Mouse (Mus musculus) lung, adult 18-20 months (tissue): Measurements from ENCODE around the gene Pced1a.

Source experiments
- DNase-seq, 2 experiments: peaks; one replicate each; pipeline ENCODE4 v3.0.0; 2022; ENCODE audit warnings: mixed read lengths in 2 of 2

The Pced1a gene

DNA sequence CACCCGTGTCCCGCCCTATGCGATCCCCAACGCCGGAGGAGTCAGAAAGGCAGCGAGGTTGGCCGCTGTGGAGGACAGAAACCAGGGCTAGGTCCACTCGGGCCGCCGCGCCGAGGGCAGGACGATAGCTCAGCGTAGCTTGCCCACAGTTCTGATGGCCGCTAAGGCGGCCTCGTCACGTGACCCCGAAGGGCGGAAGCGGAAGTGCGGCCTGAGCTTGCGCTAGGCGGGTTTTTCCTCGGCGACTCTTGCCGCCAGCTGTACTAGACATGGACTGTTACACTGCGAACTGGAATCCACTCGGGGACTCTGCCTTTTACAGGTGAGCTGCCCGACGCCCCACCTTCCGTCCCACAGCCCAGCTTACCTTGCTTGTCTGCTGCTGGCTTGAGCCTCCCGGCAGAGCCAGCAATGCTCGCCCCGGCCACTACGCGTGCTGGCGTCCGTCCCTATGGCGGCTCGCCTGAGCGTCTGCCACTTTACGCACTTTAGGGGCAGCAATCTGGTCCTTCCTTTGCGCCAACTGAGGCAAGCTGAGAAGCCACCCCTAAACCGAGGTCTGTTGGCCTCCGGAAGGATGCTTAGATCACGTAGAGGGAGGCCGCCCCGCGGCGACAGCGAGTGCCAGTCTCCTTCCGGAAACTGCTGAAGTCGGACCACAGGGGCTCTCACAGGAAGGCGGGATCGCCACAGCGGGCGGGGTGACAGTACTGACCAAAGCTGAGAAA lies at the start of gene Pced1a, which contains the start of gene Vps16:
Gene Pced1a, minus strand, starts transcription at position 576 of the 728 bp plus-strand sequence.
Gene Vps16, plus strand, starts transcription at position 214 of the 728 bp plus-strand sequence.
- DNase-seq = peak; percentile 93

DNA sequence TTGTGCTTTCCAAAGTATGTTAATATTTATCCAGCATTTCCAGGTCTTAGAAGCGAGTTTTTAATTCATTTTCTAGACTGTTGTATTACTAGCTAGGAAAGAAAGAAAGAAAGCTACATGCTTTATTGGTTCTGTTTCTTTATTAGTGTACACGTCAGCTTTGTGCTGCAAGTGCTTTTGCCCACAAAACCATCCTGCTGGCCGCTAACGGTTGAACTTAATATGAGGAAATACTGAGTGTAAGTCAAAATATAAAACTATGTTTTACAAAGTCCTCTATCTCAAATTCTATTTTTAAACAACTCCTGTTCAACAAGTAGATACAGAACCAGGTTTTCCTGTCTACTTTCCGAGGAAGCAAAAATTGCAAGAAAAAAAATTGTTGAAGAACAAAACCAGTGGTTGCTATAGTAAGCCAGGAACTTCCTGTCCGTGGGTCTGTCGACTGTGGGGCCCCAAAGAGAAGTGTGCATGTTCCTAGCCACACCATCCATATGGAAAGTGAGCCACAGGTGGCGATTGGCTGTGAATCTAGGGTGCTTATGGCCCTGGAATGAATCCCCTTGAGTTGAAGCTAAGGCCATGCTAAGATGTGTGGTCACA lies 48.5 kb upstream of the Pced1a start:
- no peak for DNase-seq

DNA sequence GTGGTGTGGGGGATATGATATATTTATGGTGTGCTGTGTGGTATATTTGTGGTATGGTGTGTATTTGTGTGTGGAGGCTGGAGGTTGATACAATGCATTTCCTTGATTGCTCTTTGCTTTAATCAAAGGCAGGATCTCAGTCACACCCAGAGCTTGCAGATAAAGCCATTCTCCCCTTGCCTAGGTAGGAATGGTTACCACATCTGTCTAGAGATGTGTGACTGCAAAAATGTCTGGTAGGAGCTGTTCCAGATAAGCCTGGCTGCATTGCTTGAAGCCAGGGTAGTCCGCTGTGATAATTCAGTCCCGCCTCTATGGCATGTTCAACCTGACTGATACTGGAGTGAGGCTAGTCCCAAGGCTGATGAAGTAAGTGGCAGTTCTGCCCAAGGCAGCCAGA lies 45.4 kb upstream of the Pced1a start:
- DNase-seq = no peak

GRCm38 (mm10) chr2:130469366-130469765 lies 44.9 kb upstream of the Pced1a start:
- no peak for DNase-seq

GRCm38 (mm10) chr2:130466438-130466837 lies 41.9 kb upstream of the Pced1a start:
- no peak for DNase-seq

DNA sequence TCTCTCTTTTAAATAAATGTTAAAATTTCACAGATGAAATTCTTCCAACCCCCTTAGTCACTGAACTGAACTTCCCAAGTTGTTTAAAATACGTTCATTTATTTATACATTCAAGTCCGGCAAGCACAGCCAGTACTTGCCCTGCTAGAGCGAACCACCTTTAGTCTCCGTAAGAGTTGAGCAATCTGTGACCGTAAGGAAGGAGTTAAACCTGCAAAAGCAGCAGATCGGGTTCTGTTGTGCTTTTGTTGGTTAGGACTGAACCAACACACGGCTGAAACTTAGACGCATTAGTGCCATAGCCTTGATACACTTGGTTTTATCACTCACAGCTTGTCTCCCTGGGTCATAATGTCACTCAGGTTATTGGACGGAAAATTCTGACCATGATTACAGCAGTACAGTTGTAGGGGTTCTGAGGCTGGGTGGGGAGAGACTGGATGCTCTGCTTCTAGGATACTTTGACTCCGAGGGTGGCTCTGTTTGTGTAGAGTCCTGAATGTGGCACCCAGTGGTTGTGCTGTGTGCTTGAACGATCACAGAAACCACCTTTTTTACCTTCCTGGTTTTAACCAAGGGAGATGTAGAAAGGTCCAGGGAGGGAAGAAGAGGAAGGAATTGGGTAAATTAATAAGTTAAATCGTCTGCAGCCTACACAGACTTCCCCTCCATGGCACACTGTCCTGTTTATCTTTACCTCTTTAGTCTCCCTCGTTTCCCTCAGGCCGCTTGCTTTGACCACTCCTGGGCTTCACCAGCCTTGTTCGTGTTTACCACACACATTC lies 37.0 kb upstream of the Pced1a start:
- no peak for DNase-seq

DNA sequence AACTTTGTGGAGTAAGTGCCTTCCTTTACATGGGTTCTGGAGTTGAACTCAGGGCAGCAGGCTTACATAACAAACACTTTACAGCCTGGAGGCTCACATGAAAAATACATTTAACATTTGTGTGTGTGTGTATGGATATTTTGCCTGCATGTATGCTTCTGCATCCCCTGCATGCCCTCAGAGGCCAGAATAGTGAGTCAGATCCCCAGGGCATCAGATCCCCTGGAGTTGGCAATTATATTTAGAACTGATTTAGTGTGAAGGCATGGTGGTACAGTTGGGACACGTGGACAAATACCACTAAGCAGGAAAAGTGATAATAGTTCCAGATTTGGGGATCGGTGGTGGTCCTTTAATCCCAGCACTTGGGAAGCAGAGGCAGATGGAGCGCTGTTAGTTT lies 35.1 kb upstream of the Pced1a start:
- DNase-seq = no peak

DNA sequence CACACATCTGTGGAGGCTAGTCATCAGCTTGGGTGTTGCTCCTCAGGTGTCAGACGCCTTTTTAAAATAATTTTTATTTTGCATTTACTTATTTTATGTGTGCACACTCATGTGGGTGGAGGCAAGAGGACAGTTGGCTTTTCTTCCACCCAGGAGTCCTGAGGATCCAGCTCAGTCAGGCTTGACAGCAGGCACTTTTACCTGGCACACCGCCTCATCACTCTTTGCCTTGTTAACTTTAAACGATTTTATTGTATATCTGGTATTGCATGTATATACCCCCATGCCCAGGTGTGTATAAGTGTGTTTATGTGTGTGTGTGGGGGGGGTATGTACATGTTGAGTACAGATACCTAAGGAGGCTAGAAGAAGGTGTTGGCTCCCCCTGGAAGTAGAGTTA lies 33.4 kb upstream of the Pced1a start:
- no peak for DNase-seq

- DNase-seq = no peak
Observed at GRCm38 (mm10) chr2:130454748-130455370, 30.4 kb upstream of the Pced1a start.

GRCm38 (mm10) chr2:130453421-130453820 lies 28.9 kb upstream of the Pced1a start:
- no peak for DNase-seq

- DNase-seq = no peak
Observed at GRCm38 (mm10) chr2:130452266-130452665, 27.8 kb upstream of the Pced1a start.

GRCm38 (mm10) chr2:130451727-130452090 lies 27.2 kb upstream of the Pced1a start:
- DNase-seq = no peak

DNA sequence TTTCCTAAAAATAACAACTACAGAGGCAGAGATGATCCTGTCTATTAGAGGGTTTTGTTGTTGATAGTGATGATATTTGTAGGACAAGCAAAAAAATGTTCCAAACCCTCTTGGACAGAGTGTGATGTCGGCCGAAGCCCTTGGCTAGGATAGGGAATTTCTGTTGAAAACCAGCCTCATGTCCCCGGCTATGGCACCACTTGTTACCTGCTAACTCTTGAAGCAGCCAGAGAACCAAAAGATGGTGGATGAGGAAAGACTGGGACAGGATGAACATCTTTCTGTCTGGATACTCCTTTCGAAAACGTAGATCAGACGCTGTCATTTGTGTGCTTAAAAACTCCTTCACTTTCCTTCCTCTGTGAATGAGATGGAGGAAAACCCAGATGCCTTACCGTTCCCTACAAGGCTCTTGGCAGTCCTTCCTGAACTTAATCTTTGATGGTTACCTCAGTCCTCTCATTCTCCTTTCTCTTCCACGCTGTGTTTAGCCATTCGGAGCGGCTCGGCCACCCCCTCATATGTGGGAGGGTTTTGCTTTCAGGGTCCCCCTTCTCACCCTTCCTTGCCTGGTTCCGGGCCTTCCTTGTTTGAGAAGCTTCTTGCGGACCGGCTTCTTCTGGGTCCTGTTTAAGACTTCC lies 26.7 kb upstream of the Pced1a start:
- no peak for DNase-seq

GRCm38 (mm10) chr2:130450434-130450796 lies 25.9 kb upstream of the Pced1a start:
- DNase-seq = peak; percentile 71 to 75

DNA sequence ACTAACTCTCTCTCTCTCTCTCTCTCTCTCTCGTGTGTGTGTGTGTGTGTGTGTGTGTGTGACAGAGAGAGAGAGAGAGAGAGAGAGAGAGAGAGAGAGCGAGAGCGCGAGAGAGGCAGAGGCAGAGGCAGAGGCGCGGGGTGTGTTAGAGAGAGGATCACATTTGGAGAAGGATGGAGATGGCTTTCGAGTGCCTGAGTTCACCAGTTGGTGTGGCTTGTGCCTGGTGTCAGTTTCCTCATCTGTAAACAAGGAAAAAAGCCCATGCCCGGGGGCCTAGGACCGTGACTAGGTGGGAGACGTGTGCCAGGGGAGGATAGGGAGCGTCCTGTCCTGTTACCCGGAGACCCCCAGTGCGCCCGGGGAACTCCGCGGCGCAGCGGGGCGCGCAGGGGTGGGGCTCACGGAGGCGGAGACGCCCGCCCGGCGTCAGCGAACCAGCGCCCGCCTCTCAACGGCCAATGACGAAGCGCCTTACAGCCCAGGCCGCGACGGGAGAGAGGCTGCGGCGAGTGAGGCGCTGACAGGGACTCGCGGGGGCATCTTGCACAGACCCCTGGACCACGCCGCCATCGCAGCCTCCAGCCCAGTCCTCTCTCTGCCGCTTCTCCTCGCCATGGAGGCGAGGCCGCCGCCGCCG lies 25.4 kb upstream of the Pced1a start, which contains the start of gene Ptpra:
Gene Ptpra, plus strand, starts transcription at position 485 of the 640 bp plus-strand sequence.
- DNase-seq = peak; percentile 89 to 90

DNA sequence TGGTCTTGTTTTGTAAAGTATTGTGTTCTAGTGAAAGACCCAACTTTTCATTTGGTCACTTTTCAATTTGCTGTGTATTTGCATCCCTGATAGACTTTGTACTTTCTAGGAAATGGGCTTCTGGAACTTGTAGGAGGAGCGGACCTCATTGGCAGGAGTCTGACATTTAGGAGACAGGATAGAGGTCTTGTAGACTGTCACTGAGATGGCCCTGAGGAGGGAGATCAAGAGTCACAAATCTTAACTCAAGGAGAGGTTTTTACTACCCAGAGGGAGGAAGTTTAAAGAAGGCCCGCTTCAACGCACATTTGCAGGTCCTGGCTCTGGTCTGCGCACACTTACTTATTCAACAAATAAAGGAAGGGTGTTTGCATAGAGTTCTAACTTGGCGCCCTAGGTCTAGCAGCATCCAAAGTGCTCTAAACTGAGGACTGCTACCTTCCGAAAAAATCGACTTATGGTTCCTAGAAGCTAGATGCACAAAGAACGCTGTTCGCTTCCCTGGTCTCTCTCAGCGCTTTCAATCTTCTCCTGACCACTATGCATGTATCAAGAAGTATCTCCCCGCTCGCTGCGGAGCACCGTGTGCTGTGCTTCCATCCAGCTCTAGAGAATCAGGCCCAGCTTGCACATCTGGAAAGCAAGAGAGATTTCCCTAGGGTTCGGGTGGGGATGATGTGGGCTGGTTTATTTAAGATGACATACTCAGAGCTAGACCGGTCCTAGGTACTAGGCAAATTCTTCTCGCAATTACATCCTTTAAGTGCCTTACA lies 24.7 kb upstream of the Pced1a start:
- DNase-seq = no peak

- no peak for DNase-seq
Observed at GRCm38 (mm10) chr2:130448449-130448848, 23.9 kb upstream of the Pced1a start.

GRCm38 (mm10) chr2:130442162-130442561 lies 17.7 kb upstream of the Pced1a start:
- DNase-seq = no peak

DNA sequence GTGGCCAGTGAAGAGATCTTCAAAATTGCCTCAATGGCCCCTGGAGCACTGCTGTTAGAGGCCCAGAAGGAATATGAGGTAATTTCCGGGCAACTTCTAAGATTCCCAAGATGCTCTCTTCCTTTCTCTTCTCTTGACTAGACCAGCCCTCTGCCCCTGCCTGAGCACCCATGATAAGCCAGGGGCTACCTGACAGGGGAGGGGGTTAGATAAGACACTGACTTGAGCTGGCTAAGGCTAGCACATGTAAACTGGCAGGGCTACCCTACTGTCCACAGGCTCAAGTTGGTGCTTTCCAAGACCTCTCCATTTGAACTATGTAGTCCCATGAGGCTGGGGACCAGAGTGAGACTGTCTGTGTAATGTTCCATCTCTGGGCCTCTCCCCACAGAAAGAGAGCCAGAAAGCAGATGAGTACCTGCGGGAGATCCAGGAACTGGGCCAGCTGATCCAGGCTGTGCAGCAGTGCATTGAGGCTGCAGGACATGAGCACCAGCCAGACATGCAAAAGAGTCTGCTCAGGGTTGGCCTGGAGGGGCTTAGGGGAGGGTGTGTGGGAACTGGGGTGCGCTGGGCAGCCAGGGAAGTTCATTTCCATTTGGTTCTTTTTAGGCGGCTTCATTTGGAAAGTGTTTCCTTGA lies 15.5 kb upstream of the Pced1a start:
- DNase-seq = no peak

GRCm38 (mm10) chr2:130438861-130439260 lies 14.4 kb upstream of the Pced1a start:
- no peak for DNase-seq

GRCm38 (mm10) chr2:130436769-130437168 lies 12.3 kb upstream of the Pced1a start:
- DNase-seq = no peak
